Mouse (Mus musculus): ENCODE results near the gene Nt5c3. TPM values are rescaled to one million over a fixed set of nuclear protein-coding genes. Genes with fewer than 3 reads are reported as not detected.
A peak's percentile ranks its signal among the peaks of the same experiment; 100 is the strongest.

Nt5c3 gene
- total RNA-seq (2021), result 10 to 100 TPM; 75.5 to 86.2 TPM

GRCm38 (mm10) chr6:56923726-56924707 lies at the start of gene Nt5c3, which contains the start of gene Vmn1r4:
Gene Nt5c3, minus strand, starts transcription at chr6:56923932.
Gene Vmn1r4, plus strand, starts transcription at chr6:56924015.
- intact Hi-C loops (cut with DNase I), result no loop called here

DNA sequence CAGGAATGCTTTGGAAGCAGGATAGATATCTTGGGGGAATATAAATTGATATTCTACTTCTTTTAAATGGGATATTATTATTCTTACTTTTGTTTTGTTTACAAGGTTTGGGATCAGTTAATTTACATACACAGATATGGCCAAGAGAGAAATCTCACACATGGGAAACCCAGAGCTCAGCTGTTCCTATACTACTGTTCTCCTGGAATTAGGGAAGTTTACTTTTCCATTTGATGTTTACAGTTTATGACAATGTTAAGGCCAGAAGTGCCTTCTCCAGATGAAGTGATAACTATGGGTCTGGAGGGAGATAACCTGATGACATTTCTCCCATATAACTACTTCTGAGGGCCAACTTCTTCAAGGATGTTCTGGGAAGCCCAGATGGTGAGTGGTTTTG lies 46.2 kb upstream of the Nt5c3 start, which contains the start of gene Vmn1r5:
Gene Vmn1r5, plus strand, starts transcription at position 301 of the 400 bp plus-strand sequence.
- intact Hi-C loops (cut with DNase I), result no loop called here
- no peak for DNase-seq

More at GRCm38 (mm10) chr6:56923726-56924707, at the start of gene Nt5c3, which contains the start of gene Vmn1r4:
- peak; percentile 96 for DNase-seq

- no peak for DNase-seq
- intact Hi-C loops (cut with DNase I), result no loop called here
Measured at GRCm38 (mm10) chr6:56956436-56956835, 32.7 kb upstream of the Nt5c3 start.

- intact Hi-C loops (cut with DNase I), result no loop called here
- DNase-seq, result no peak
Measured at GRCm38 (mm10) chr6:56934366-56934765, 10.6 kb upstream of the Nt5c3 start.

DNA sequence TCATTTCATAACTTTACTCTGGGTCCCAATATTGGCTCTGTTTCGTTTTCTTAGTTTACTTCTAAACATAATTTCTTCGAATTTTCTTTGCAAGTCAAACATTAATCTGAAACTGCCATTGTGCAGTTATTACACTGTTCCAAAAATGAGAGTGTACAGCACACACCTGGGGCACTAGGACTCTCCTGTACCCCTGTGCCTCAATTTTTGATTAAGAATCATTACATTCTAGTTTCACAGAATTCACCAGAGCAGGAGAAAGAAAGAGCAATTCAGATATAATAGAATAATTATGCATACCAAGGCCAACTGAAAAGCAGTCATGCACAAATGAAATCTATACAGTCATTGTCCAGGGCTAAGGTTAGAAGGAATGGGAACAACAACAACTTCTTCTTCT lies 8.7 kb upstream of the Nt5c3 start:
- intact Hi-C loops (cut with DNase I), result no loop called here
- DNase-seq, result no peak

DNA sequence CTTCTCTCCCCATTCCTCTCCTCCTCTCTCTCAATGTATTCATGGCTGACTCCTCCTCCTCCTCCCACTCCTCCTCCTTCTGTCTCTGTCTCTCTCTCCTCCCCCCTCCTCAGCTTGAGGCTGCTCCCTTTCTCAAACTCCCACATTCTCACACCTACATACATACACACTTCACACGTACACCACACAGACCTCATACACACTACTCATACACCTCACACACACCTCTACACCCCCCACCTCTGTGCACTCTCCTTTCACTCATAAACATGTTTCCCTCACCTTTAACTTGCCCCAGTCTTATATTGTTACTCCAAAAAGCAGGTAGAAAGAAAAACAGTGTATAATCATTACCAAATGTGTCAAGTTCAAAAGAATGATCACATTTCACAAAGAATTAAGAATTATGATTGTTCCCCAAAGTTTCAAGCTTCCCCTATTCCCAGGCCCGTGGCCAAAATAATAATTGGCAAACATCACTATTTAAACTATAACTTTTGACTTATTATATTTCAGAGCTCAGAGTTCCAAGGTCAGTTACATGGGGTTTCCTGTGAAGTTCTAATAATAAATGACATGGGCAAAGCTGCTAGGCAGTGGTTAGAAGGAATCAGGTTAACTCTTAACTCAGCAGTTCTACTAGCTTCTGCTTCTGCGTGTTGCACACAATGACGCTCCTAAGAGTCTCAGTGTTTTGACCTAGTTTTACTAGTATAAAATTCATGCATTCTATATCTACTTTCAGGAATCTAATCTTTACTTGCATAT lies 8.1 kb upstream of the Nt5c3 start:
- no peak for DNase-seq
- intact Hi-C loops (cut with DNase I), result no loop called here

GRCm38 (mm10) chr6:56923331-56923725 lies 404 bp downstream of the Nt5c3 start:
- DNase-seq, result no peak
- intact Hi-C loops (cut with DNase I), result no loop called here

GRCm38 (mm10) chr6:56920222-56921092 lies 3.3 kb downstream of the Nt5c3 start:
- intact Hi-C loops (cut with DNase I), result no loop called here
- DNase-seq, result no peak

- intact Hi-C loops (cut with DNase I), result no loop called here
- DNase-seq, result no peak
Measured at GRCm38 (mm10) chr6:56919330-56920044, 4.2 kb downstream of the Nt5c3 start.

DNA sequence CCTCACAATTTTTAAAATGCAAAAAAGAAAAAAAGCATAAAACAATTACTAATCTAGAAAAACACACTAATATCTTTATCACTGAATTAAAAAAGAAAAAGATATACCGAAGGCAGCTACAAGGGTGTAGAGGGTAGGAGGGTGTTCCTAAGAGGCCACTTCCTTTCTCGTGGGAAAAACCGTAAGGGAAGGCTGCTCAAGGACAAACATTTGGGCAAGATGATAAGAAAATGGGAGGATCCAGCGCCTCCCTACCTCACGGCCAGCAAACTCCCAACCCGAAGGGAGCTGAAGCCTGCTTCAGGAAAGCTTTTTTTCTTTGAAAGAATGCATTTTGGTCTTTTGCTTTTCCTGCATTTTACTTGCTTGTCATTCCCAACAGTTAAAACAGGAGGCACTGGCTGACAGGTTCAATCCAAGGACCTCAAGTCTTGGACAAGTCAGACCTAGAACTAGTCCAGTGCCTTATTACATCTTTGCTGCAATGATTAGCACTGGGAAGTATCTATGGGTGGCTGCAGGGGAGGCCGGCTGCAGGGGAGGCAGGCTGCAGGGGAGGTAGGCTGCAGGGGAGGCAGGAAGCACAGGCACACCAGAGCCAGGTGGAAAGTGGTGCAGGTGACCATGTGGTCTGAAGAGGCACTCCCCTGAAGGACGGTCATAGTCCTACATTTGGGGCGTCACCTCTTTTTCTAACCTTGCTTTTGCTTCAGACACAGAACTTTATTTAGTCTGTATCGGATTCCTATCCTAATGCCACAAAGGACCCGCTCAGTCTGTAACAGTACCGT lies 6.0 kb downstream of the Nt5c3 start:
- no peak for DNase-seq
- intact Hi-C loops (cut with DNase I), result no loop called here

- no peak for DNase-seq
- intact Hi-C loops (cut with DNase I), result no loop called here
Measured at GRCm38 (mm10) chr6:56916279-56916678, 7.5 kb downstream of the Nt5c3 start.

- intact Hi-C loops (cut with DNase I), result no loop called here
- no peak for DNase-seq
Measured at GRCm38 (mm10) chr6:56913092-56913858, 10.5 kb downstream of the Nt5c3 start.

DNA sequence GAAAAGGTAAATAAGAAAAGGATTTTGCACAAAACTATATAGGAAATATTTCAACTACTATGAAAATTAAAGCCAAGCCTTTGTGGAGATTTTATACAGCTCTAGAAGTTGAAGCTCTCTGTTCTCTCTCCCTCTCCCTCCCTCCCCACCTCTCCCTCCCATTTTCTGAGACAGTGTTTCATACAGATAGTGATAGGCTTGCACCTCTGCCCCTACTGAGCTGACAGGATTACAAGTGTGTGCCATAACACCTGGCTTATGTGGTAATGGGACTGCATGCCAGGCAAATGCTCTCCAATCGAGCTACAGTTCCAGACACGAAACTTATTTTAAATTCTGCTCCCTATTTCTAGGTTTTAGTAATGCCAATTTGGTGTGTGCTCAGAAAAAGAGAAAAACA lies 12.8 kb downstream of the Nt5c3 start:
- intact Hi-C loops (cut with DNase I), result no loop called here
- no peak for DNase-seq

DNA sequence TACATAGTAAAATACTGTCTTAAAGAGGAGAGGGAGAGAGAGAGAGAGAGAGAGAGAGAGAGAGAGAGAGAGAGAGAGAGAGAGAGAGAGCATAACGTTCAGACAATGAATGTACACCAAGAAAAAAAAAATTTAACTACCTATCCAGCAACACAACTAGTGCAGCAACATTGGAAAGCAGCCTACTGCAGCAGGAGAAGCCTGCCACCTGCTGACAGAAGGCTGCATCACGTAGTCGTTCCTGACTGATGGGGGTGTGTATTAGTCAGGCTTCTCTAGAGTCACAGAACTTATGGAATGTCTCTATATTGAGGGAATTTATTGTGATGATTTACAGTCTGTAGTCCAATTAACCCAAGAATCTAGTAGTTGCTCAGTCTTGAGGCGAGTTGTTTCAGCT lies 14.8 kb downstream of the Nt5c3 start:
- intact Hi-C loops (cut with DNase I), result loop anchor here (5.0 kb wide), 1 partner anchor 102 kb away; no protein-coding TSS in a partner anchor
- peak; percentile 43 for DNase-seq

- intact Hi-C loops (cut with DNase I), result loop anchor here (5.0 kb wide), 1 partner anchor 101 kb away; no protein-coding TSS in a partner anchor
- no peak for DNase-seq
Measured at GRCm38 (mm10) chr6:56908397-56908796, 15.3 kb downstream of the Nt5c3 start.

- intact Hi-C loops (cut with DNase I), result loop anchor here (5.0 kb wide), 1 partner anchor 101 kb away; no protein-coding TSS in a partner anchor
- no peak for DNase-seq
Measured at GRCm38 (mm10) chr6:56907973-56908372, 15.8 kb downstream of the Nt5c3 start.

DNA sequence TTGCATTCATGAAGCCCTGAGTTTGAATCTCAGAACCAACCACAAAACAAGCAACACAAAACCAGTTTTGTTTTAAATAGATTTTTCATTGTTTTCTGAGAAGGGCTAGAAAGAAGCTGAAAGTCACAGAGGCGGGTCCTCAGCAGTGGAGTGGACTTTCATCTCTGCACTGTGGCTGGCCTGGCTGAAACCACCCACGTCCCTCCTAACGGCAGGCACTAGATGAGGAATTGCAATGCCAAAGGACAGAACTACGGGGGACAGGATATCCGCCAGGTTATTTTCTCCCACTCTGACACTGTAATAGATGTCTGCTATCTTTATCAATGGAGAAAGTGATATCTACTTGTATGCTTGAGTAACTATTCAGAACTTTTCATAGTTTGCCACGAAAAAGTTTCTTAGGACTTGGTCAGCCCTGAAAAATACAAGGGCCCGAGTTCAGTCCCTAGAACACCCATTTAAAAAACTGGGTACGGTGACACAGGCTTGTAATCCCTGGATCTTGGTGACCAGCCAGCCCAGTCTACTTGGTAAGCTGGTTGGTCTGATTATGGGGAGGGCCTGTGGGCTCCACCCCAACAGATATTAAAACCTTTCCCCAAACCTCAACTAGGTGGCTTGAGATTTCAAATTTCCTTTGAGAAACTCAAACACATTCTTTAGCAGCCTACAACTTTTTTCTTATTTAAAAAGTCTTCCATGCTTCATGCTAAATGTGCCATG lies 17.4 kb downstream of the Nt5c3 start:
- intact Hi-C loops (cut with DNase I), result loop anchor here (5.0 kb wide), 1 partner anchor 99 kb away; no protein-coding TSS in a partner anchor
- DNase-seq, result no peak

All from left cerebral cortex, postnatal 4 days (tissue).